Mouse (Mus musculus): ENCODE measurements around the gene Rpl28. TPM values are rescaled to one million over a fixed set of nuclear protein-coding genes. Genes with fewer than 3 reads are reported as not detected.
A peak's percentile ranks its signal among the peaks of the same experiment; 100 is the strongest.
"Not testable (repeated sequence)": the region's sequence is repeated elsewhere in the genome, so short reads cannot be mapped to it uniquely, and the experiment has no call there.

The Rpl28 gene
- polyA plus RNA-seq, 1 experiment from 2014 or later = 169 TPM

GRCm38 (mm10) chr7:4793248-4793647 lies 574 bp downstream of the Rpl28 start:
- Histone ChIP-seq H3K4me2 (ENCODE audit: low read depth, low read length) (peak overlapping the region; percentile 75), H3K9ac (replicated peaks; ENCODE audit: low read length) (peak overlapping the region; percentile 95), H3K4me3 (ENCODE audit: low read depth, low read length) (peak overlapping the region; percentile 77), H3K27ac (replicated peaks; ENCODE audit: low read depth, low read length) (peak overlapping the region; percentile 90)
- H3K27me3 ChIP-seq (ENCODE audit: control insufficient read depth, insufficient read depth, low read length); DNase-seq (ENCODE audit: low spot score); H3K9me3 ChIP-seq (replicated peaks; ENCODE audit: control insufficient read depth, low read length); H3K4me1 ChIP-seq (ENCODE audit: control insufficient read depth, insufficient read depth, low read length); ATAC-seq (replicated peaks; ENCODE audit: insufficient number of reproducible peaks, low FRiP score, low TSS enrichment, low read depth); H3K36me3 ChIP-seq (replicated peaks; ENCODE audit: control insufficient read depth, insufficient read depth, low read depth, low read length): not testable (repeated sequence)
- WGBS = under 1% methylated on average over 31 of the region's 31 CpGs

- Histone ChIP-seq H3K36me3 (replicated peaks; ENCODE audit: control insufficient read depth, insufficient read depth, low read depth, low read length) (peaks cover 7% of the 10 kb centered on the region), H3K27ac (replicated peaks; ENCODE audit: low read depth, low read length) (no peak overlapping the region), H3K4me1 (ENCODE audit: control insufficient read depth, insufficient read depth, low read length) (peaks cover 3% of the 10 kb centered on the region; the same call in 1 of the 2 replicates), H3K4me2 (ENCODE audit: low read depth, low read length) (peak overlapping the region; percentile 75), H3K4me3 (ENCODE audit: low read depth, low read length) (peak overlapping the region; percentile 77), H3K9me3 (replicated peaks; ENCODE audit: control insufficient read depth, low read length) (no peaks in the 10 kb centered on the region), H3K9ac (replicated peaks; ENCODE audit: low read length) (peak overlapping the region; percentile 95), H3K27me3 (ENCODE audit: control insufficient read depth, insufficient read depth, low read length) (0 out of 2 replicates have a peak, but pooled peaks cover 3% of the 10 kb centered on the region)
- ATAC-seq (replicated peaks; ENCODE audit: insufficient number of reproducible peaks, low FRiP score, low TSS enrichment, low read depth) (no peak), DNase-seq (ENCODE audit: low spot score) (no peak)
- 40% methylated on average over 4 of the region's 4 CpGs for WGBS
These were observed 1.0 kb downstream of the Rpl28 start for GRCm38 (mm10) chr7:4793674-4794073.

- no peak overlapping the region for H3K9ac ChIP-seq (replicated peaks; ENCODE audit: low read length)
- peaks cover 3% of the 10 kb centered on the region; the same call in 1 of the 2 replicates for H3K4me1 ChIP-seq (ENCODE audit: control insufficient read depth, insufficient read depth, low read length)
- H3K9me3 ChIP-seq (replicated peaks; ENCODE audit: control insufficient read depth, low read length) = no peaks in the 10 kb centered on the region
- H3K27ac ChIP-seq (replicated peaks; ENCODE audit: low read depth, low read length) = no peak overlapping the region
- no peak for ATAC-seq (replicated peaks; ENCODE audit: insufficient number of reproducible peaks, low FRiP score, low TSS enrichment, low read depth)
- WGBS = 83% methylated on average over 3 of the region's 3 CpGs
- no peak overlapping the region for H3K4me3 ChIP-seq (ENCODE audit: low read depth, low read length)
- H3K4me2 ChIP-seq (ENCODE audit: low read depth, low read length) = no peak overlapping the region
- H3K27me3 ChIP-seq (ENCODE audit: control insufficient read depth, insufficient read depth, low read length) = no peaks in the 10 kb centered on the region
- peaks cover 7% of the 10 kb centered on the region for H3K36me3 ChIP-seq (replicated peaks; ENCODE audit: control insufficient read depth, insufficient read depth, low read depth, low read length)
- no peak for DNase-seq (ENCODE audit: low spot score)
These were observed 2.0 kb downstream of the Rpl28 start for GRCm38 (mm10) chr7:4794631-4795168.

GRCm38 (mm10) chr7:4795767-4796433 lies 3.2 kb downstream of the Rpl28 start:
- DNase-seq (ENCODE audit: low spot score) = peak; percentile 62
- ATAC-seq (replicated peaks; ENCODE audit: insufficient number of reproducible peaks, low FRiP score, low TSS enrichment, low read depth) = no peak
- Histone ChIP-seq H3K36me3 (replicated peaks; ENCODE audit: control insufficient read depth, insufficient read depth, low read depth, low read length) (peaks cover 7% of the 10 kb centered on the region), H3K4me3 (ENCODE audit: low read depth, low read length) (no peak overlapping the region), H3K27ac (replicated peaks; ENCODE audit: low read depth, low read length) (no peak overlapping the region), H3K9me3 (replicated peaks; ENCODE audit: control insufficient read depth, low read length) (no peaks in the 10 kb centered on the region), H3K27me3 (ENCODE audit: control insufficient read depth, insufficient read depth, low read length) (no peaks in the 10 kb centered on the region), H3K9ac (replicated peaks; ENCODE audit: low read length) (no peak overlapping the region), H3K4me2 (ENCODE audit: low read depth, low read length) (no peak overlapping the region), H3K4me1 (ENCODE audit: control insufficient read depth, insufficient read depth, low read length) (peaks cover 3% of the 10 kb centered on the region; the same call in 1 of the 2 replicates)
- 73% methylated on average over 7 of the region's 7 CpGs for WGBS

- Histone ChIP-seq H3K36me3 (replicated peaks; ENCODE audit: control insufficient read depth, insufficient read depth, low read depth, low read length) (peaks cover 5% of the 10 kb centered on the region; the same call in 1 of the 2 replicates), H3K27ac (replicated peaks; ENCODE audit: low read depth, low read length) (no peak overlapping the region), H3K4me3 (ENCODE audit: low read depth, low read length) (no peak overlapping the region), H3K9ac (replicated peaks; ENCODE audit: low read length) (no peak overlapping the region), H3K9me3 (replicated peaks; ENCODE audit: control insufficient read depth, low read length) (no peaks in the 10 kb centered on the region), H3K4me2 (ENCODE audit: low read depth, low read length) (no peak overlapping the region), H3K27me3 (ENCODE audit: control insufficient read depth, insufficient read depth, low read length) (no peaks in the 10 kb centered on the region), H3K4me1 (ENCODE audit: control insufficient read depth, insufficient read depth, low read length) (no peaks in the 10 kb centered on the region)
- DNase-seq (ENCODE audit: low spot score) (no peak), ATAC-seq (replicated peaks; ENCODE audit: insufficient number of reproducible peaks, low FRiP score, low TSS enrichment, low read depth) (no peak)
These were observed 9.6 kb downstream of the Rpl28 start for GRCm38 (mm10) chr7:4802247-4802646.

- WGBS = 88% methylated on average over 7 of the region's 7 CpGs
- Histone ChIP-seq H3K4me1 (ENCODE audit: control insufficient read depth, insufficient read depth, low read length) (no peaks in the 10 kb centered on the region), H3K36me3 (replicated peaks; ENCODE audit: control insufficient read depth, insufficient read depth, low read depth, low read length) (peaks cover 10% of the 10 kb centered on the region), H3K4me2 (ENCODE audit: low read depth, low read length) (no peak overlapping the region), H3K4me3 (ENCODE audit: low read depth, low read length) (no peak overlapping the region), H3K27me3 (ENCODE audit: control insufficient read depth, insufficient read depth, low read length) (no peaks in the 10 kb centered on the region), H3K9me3 (replicated peaks; ENCODE audit: control insufficient read depth, low read length) (no peaks in the 10 kb centered on the region), H3K9ac (replicated peaks; ENCODE audit: low read length) (no peak overlapping the region), H3K27ac (replicated peaks; ENCODE audit: low read depth, low read length) (no peak overlapping the region)
- DNase-seq (ENCODE audit: low spot score) = peak; percentile 63
- no peak for ATAC-seq (replicated peaks; ENCODE audit: insufficient number of reproducible peaks, low FRiP score, low TSS enrichment, low read depth)
These were observed 14.0 kb downstream of the Rpl28 start for GRCm38 (mm10) chr7:4806716-4807115.

- not testable (repeated sequence) for H3K9me3 ChIP-seq (replicated peaks; ENCODE audit: control insufficient read depth, low read length); H3K4me1 ChIP-seq (ENCODE audit: control insufficient read depth, insufficient read depth, low read length); ATAC-seq (replicated peaks; ENCODE audit: insufficient number of reproducible peaks, low FRiP score, low TSS enrichment, low read depth); H3K27ac ChIP-seq (replicated peaks; ENCODE audit: low read depth, low read length); DNase-seq (ENCODE audit: low spot score); H3K27me3 ChIP-seq (ENCODE audit: control insufficient read depth, insufficient read depth, low read length)
- Histone ChIP-seq H3K9ac (replicated peaks; ENCODE audit: low read length) (peak overlapping the region; percentile 97), H3K4me2 (ENCODE audit: low read depth, low read length) (peak overlapping the region; percentile 74), H3K4me3 (ENCODE audit: low read depth, low read length) (peak overlapping the region; percentile 99), H3K36me3 (replicated peaks; ENCODE audit: control insufficient read depth, insufficient read depth, low read depth, low read length) (peaks cover 10% of the 10 kb centered on the region)
- WGBS = 45% methylated on average over 10 of the region's 10 CpGs
These were observed 18.5 kb downstream of the Rpl28 start for GRCm38 (mm10) chr7:4811131-4811530.

GRCm38 (mm10) chr7:4811842-4812302 lies 19.2 kb downstream of the Rpl28 start:
- WGBS = under 1% methylated on average over 23 of the region's 36 CpGs
- Histone ChIP-seq H3K27ac (replicated peaks; ENCODE audit: low read depth, low read length) (peak overlapping the region; percentile 86; the same call in 1 of the 2 replicates), H3K4me3 (ENCODE audit: low read depth, low read length) (peak overlapping the region; percentile 99), H3K4me2 (ENCODE audit: low read depth, low read length) (peak overlapping the region; percentile 74), H3K27me3 (ENCODE audit: control insufficient read depth, insufficient read depth, low read length) (no peaks in the 10 kb centered on the region), H3K9me3 (replicated peaks; ENCODE audit: control insufficient read depth, low read length) (no peaks in the 10 kb centered on the region), H3K36me3 (replicated peaks; ENCODE audit: control insufficient read depth, insufficient read depth, low read depth, low read length) (peaks cover 10% of the 10 kb centered on the region), H3K4me1 (ENCODE audit: control insufficient read depth, insufficient read depth, low read length) (no peaks in the 10 kb centered on the region), H3K9ac (replicated peaks; ENCODE audit: low read length) (peak overlapping the region; percentile 97)
- DNase-seq (ENCODE audit: low spot score) = no peak
- no peak for ATAC-seq (replicated peaks; ENCODE audit: insufficient number of reproducible peaks, low FRiP score, low TSS enrichment, low read depth)
